ENCODE assay signal across 18 mouse cellular contexts in the genomic region with DNA sequence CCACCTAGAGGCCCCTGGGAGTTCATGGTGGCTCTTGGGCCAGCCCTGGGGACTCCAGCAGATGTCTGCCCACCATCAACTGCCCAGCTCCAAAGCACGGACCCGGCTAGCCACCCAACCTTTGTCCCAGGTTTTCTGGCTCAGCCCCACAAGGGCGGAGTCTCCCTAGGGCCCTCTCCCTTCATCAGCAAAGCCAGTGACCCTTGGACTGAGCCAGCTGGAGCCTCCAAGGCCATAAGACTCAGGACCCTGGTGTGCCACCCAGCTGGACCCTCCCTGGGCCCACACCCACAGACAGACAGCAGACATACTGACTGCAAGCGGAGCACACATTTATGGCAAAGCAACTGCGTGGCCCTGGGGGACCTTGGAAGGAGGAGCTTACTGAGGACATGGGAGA. TPM values are rescaled to one million over a fixed set of nuclear protein-coding genes. Genes with fewer than 3 reads are reported as not detected.
DNase-seq lines count a peak whose midpoint lies in the region; ATAC-seq and TF ChIP-seq lines count a peak whose summit lies in the region.
"Had no signal": no experiment of that assay in that cellular context is flagged by ENCODE, and none has a peak within 500 bp of the region (broad histone marks: within the 10 kb centered on the region; RNA-seq: fewer than 3 reads in every experiment).

No protein-coding gene starts in this region.

- peak overlapping the region; percentile 26; the same call in 1 of the 2 replicates for H3K4me3 ChIP-seq in E14TG2a.4 (replicated peaks; ENCODE audit: low read length)
- H3K4me3 ChIP-seq in intestine, embryonic 15.5 days (replicated peaks) = 0 out of 2 replicates have a peak overlapping the region, but pooled peaks have one; percentile 9
- peak overlapping the region; percentile 50 for H3K4me3 ChIP-seq in kidney, embryonic 15.5 days (replicated peaks)
- peak overlapping the region; percentile 18; the same call in 1 of the 2 replicates for H3K4me3 ChIP-seq in liver, embryonic 13.5 days (replicated peaks)
- H3K4me3 ChIP-seq: limb, embryonic 15.5 days had no signal

- H3K9ac ChIP-seq in intestine, embryonic 15.5 days = no peak overlapping the region
- no peak overlapping the region for H3K9ac ChIP-seq in kidney, embryonic 15.5 days
- H3K9ac ChIP-seq in liver, embryonic 13.5 days = no peak overlapping the region
- H3K9ac ChIP-seq: forebrain, postnatal 0 days; limb, embryonic 15.5 days had no signal

- DNase-seq in liver, embryonic 13.5 days = no peak
- no peak for DNase-seq in thymus, postnatal 0 days (ENCODE audit: low spot score)
- no peak for DNase-seq in adrenal gland, postnatal 4 days (ENCODE audit: low spot score in 2 of 2)
- DNase-seq: adrenal gland, postnatal 25 days; cerebellum, adult 9-11 months; embryo, embryonic 11 days; forebrain, postnatal 0 days; gastrocnemius, postnatal 25 days; midbrain, embryonic 14.5 days had no signal

- TF ChIP-seq CTCF in E14TG2a.4 (conservative IDR thresholded peaks at IDR 0.05; ENCODE audit: low read length) = no peak

- peaks cover 100% of the 10 kb centered on the region for H3K27me3 ChIP-seq in E14TG2a.4 (ENCODE audit: insufficient read depth, low read length)
- H3K27me3 ChIP-seq in intestine, embryonic 15.5 days (replicated peaks) = peaks cover 97% of the 10 kb centered on the region
- peaks cover 100% of the 10 kb centered on the region for H3K27me3 ChIP-seq in kidney, embryonic 15.5 days
- H3K27me3 ChIP-seq in liver, embryonic 13.5 days = peaks cover 100% of the 10 kb centered on the region

- WGBS in intestine, embryonic 15.5 days = 45% methylated on average over 5 of the region's 5 CpGs
- 57% methylated on average over 5 of the region's 5 CpGs for WGBS in kidney, embryonic 15.5 days
- WGBS in liver, embryonic 13.5 days (ENCODE audit: insufficient replicate concordance) = 56% methylated on average over 5 of the region's 5 CpGs

- 0 out of 2 replicates have a peak, but pooled peaks cover 4% of the 10 kb centered on the region for H3K9me3 ChIP-seq in E14TG2a.4 (ENCODE audit: low read length)
- H3K9me3 ChIP-seq in intestine, embryonic 15.5 days = no peaks in the 10 kb centered on the region
- H3K9me3 ChIP-seq in kidney, embryonic 15.5 days (replicated peaks) = no peaks in the 10 kb centered on the region
- no peaks in the 10 kb centered on the region for H3K9me3 ChIP-seq in liver, embryonic 13.5 days (replicated peaks)
- H3K9me3 ChIP-seq: limb, embryonic 15.5 days had no signal

- H3K4me1 ChIP-seq in E14TG2a.4 (replicated peaks; ENCODE audit: low read depth, low read length) = peaks cover 85% of the 10 kb centered on the region
- peaks cover 58% of the 10 kb centered on the region for H3K4me1 ChIP-seq in intestine, embryonic 15.5 days (replicated peaks)
- peaks cover 84% of the 10 kb centered on the region for H3K4me1 ChIP-seq in kidney, embryonic 15.5 days
- peaks cover 42% of the 10 kb centered on the region for H3K4me1 ChIP-seq in liver, embryonic 13.5 days (replicated peaks)

- H3K4me2 ChIP-seq in intestine, embryonic 15.5 days (replicated peaks) = peak overlapping the region; percentile 92
- H3K4me2 ChIP-seq in kidney, embryonic 15.5 days = peak overlapping the region; percentile 87
- H3K4me2 ChIP-seq in liver, embryonic 13.5 days = peak overlapping the region; percentile 34
- H3K4me2 ChIP-seq: heart, embryonic 11.5 days; limb, embryonic 15.5 days had no signal

- H3K36me3 ChIP-seq in E14TG2a.4 (ENCODE audit: insufficient read depth, low read length) = 0 out of 2 replicates have a peak, but pooled peaks cover 3% of the 10 kb centered on the region
- no peaks in the 10 kb centered on the region for H3K36me3 ChIP-seq in intestine, embryonic 15.5 days
- H3K36me3 ChIP-seq in kidney, embryonic 15.5 days = peaks cover 3% of the 10 kb centered on the region; the same call in 1 of the 2 replicates
- no peaks in the 10 kb centered on the region for H3K36me3 ChIP-seq in liver, embryonic 13.5 days
- H3K36me3 ChIP-seq: limb, embryonic 15.5 days had no signal

- H3K27ac ChIP-seq in intestine, embryonic 15.5 days = no peak overlapping the region
- H3K27ac ChIP-seq in kidney, embryonic 15.5 days = 0 out of 2 replicates have a peak overlapping the region, but pooled peaks have one; percentile 95
- H3K27ac ChIP-seq in liver, embryonic 13.5 days = no peak overlapping the region
- H3K27ac ChIP-seq: hindbrain, postnatal 0 days; limb, embryonic 15.5 days had no signal

- peak; percentile 13; the same call in 1 of the 2 replicates for ATAC-seq in intestine, embryonic 15.5 days
- no peak for ATAC-seq in kidney, embryonic 15.5 days (replicated peaks; ENCODE audit: low FRiP score)
- ATAC-seq in liver, embryonic 13.5 days (ENCODE audit: low read depth) = 0 out of 2 replicates have a peak, but pooled peaks have one; percentile 6
- ATAC-seq in erythroid progenitor cell, adult 5-6 weeks (replicated peaks; ENCODE audit: low FRiP score, poor library complexity, severe bottlenecking) = no peak
- no peak for ATAC-seq in activated CD4-positive, CD25-positive, alpha-beta regulatory T cell, adult 4 months
- ATAC-seq: forebrain, postnatal 0 days; hindbrain, postnatal 0 days had no signal

RNA-seq across cellular contexts. Expression of a gene that starts 13.1 kb away (rescaled TPM):
- polyA plus RNA-seq in intestine, embryonic 15.5 days (2015; fragmentation: Nextera tagmentation; extraction: Ambion mirVana) = 1.4 and 1.5 TPM in 2 replicates
- 1.5 and 2.4 TPM in 2 replicates for polyA plus RNA-seq in kidney, embryonic 15.5 days (2015; fragmentation: Nextera tagmentation; extraction: Ambion mirVana)
- polyA plus RNA-seq in liver, embryonic 13.5 days (2015; fragmentation: Nextera tagmentation; extraction: Ambion mirVana) = 0.37 and 0.48 TPM in 2 replicates
- total RNA-seq in erythroid progenitor cell, adult 5-6 weeks (2015; ENCODE audit: low replicate concordance) = not detected in 2 replicates
- 2.0 TPM in 1 of 2 replicates, not detected in the other for total RNA-seq in erythroid progenitor cell, adult 5-6 weeks (2017; ENCODE audit: low replicate concordance)
- polyA plus RNA-seq in thymus, postnatal 0 days (2015; fragmentation: Nextera tagmentation; extraction: Ambion mirVana) = 37.7 and 44.1 TPM in 2 replicates
- polyA plus RNA-seq in activated CD4-positive, CD25-positive, alpha-beta regulatory T cell, adult 4 months (2017; shearing (Covaris generic)) = 100 to 1,000 TPM; 132 to 150 TPM
- 1 to 10 TPM; 1.2 to 1.4 TPM for total RNA-seq in adrenal gland, postnatal 4 days (2021)

RNA-seq across cellular contexts. Expression of a gene that starts 23.4 kb away (rescaled TPM):
- polyA plus RNA-seq in intestine, embryonic 15.5 days (2015; fragmentation: Nextera tagmentation; extraction: Ambion mirVana) = 29.2 and 30.8 TPM in 2 replicates
- 25.5 and 28.1 TPM in 2 replicates for polyA plus RNA-seq in kidney, embryonic 15.5 days (2015; fragmentation: Nextera tagmentation; extraction: Ambion mirVana)
- 1.8 and 2.1 TPM in 2 replicates for polyA plus RNA-seq in liver, embryonic 13.5 days (2015; fragmentation: Nextera tagmentation; extraction: Ambion mirVana)
- total RNA-seq in erythroid progenitor cell, adult 5-6 weeks (2015; ENCODE audit: low replicate concordance) = 0.72 TPM in 1 of 2 replicates, not detected in the other
- not detected in 2 replicates for total RNA-seq in erythroid progenitor cell, adult 5-6 weeks (2017; ENCODE audit: low replicate concordance)
- 3.2 and 3.6 TPM in 2 replicates for polyA plus RNA-seq in thymus, postnatal 0 days (2015; fragmentation: Nextera tagmentation; extraction: Ambion mirVana)
- 1 to 10 TPM; 6.9 to 8.3 TPM for polyA plus RNA-seq in activated CD4-positive, CD25-positive, alpha-beta regulatory T cell, adult 4 months (2017; shearing (Covaris generic))
- 1 to 10 TPM; 1.0 to 5.1 TPM for total RNA-seq in adrenal gland, postnatal 4 days (2021)
- polyA plus RNA-seq: midbrain, embryonic 14.5 days had no signal

RNA-seq across cellular contexts. Expression of a gene that starts 29.9 kb away (rescaled TPM):
- polyA plus RNA-seq in intestine, embryonic 15.5 days (2015; fragmentation: Nextera tagmentation; extraction: Ambion mirVana) = 0.30 and 0.42 TPM in 2 replicates
- polyA plus RNA-seq in kidney, embryonic 15.5 days (2015; fragmentation: Nextera tagmentation; extraction: Ambion mirVana) = 0.08 and 0.17 TPM in 2 replicates
- 0.06 TPM in 1 of 2 replicates, not detected in the other for polyA plus RNA-seq in liver, embryonic 13.5 days (2015; fragmentation: Nextera tagmentation; extraction: Ambion mirVana)
- not detected in 2 replicates for total RNA-seq in erythroid progenitor cell, adult 5-6 weeks (2015; ENCODE audit: low replicate concordance)
- total RNA-seq in erythroid progenitor cell, adult 5-6 weeks (2017; ENCODE audit: low replicate concordance) = not detected in 2 replicates
- polyA plus RNA-seq in thymus, postnatal 0 days (2015; fragmentation: Nextera tagmentation; extraction: Ambion mirVana) = 0.21 TPM in 1 of 2 replicates, not detected in the other
- polyA plus RNA-seq in activated CD4-positive, CD25-positive, alpha-beta regulatory T cell, adult 4 months (2017; shearing (Covaris generic)) = not detected
- not detected for total RNA-seq in adrenal gland, postnatal 4 days (2021)
- total RNA-seq: adrenal gland, postnatal 25 days; forebrain, postnatal 0 days; gastrocnemius, postnatal 25 days; heart, postnatal 25 days; hindbrain, postnatal 0 days had no signal
- polyA plus RNA-seq: forebrain, postnatal 0 days; hindbrain, postnatal 0 days; midbrain, embryonic 14.5 days had no signal

RNA-seq across cellular contexts. Expression of a gene that starts 49.1 kb away (rescaled TPM):
- 57.8 and 60.0 TPM in 2 replicates for polyA plus RNA-seq in intestine, embryonic 15.5 days (2015; fragmentation: Nextera tagmentation; extraction: Ambion mirVana)
- 65.6 and 71.7 TPM in 2 replicates for polyA plus RNA-seq in kidney, embryonic 15.5 days (2015; fragmentation: Nextera tagmentation; extraction: Ambion mirVana)
- 24.8 and 25.2 TPM in 2 replicates for polyA plus RNA-seq in liver, embryonic 13.5 days (2015; fragmentation: Nextera tagmentation; extraction: Ambion mirVana)
- 15.1 and 30.2 TPM in 2 replicates for total RNA-seq in erythroid progenitor cell, adult 5-6 weeks (2015; ENCODE audit: low replicate concordance)
- total RNA-seq in erythroid progenitor cell, adult 5-6 weeks (2017; ENCODE audit: low replicate concordance) = 3.7 and 3.9 TPM in 2 replicates
- 65.1 and 98.8 TPM in 2 replicates for polyA plus RNA-seq in thymus, postnatal 0 days (2015; fragmentation: Nextera tagmentation; extraction: Ambion mirVana)
- polyA plus RNA-seq in activated CD4-positive, CD25-positive, alpha-beta regulatory T cell, adult 4 months (2017; shearing (Covaris generic)) = 100 to 1,000 TPM; 134 to 172 TPM
- 10 to 100 TPM; 39.1 to 44.4 TPM for total RNA-seq in adrenal gland, postnatal 4 days (2021)

RNA-seq across cellular contexts. Expression of a gene that starts 56.5 kb away (rescaled TPM):
- polyA plus RNA-seq in intestine, embryonic 15.5 days (2015; fragmentation: Nextera tagmentation; extraction: Ambion mirVana) = 11.0 and 12.9 TPM in 2 replicates
- polyA plus RNA-seq in kidney, embryonic 15.5 days (2015; fragmentation: Nextera tagmentation; extraction: Ambion mirVana) = 19.8 and 20.9 TPM in 2 replicates
- polyA plus RNA-seq in liver, embryonic 13.5 days (2015; fragmentation: Nextera tagmentation; extraction: Ambion mirVana) = 4.9 and 5.1 TPM in 2 replicates
- 1.7 and 2.9 TPM in 2 replicates for total RNA-seq in erythroid progenitor cell, adult 5-6 weeks (2015; ENCODE audit: low replicate concordance)
- 3.5 and 5.3 TPM in 2 replicates for total RNA-seq in erythroid progenitor cell, adult 5-6 weeks (2017; ENCODE audit: low replicate concordance)
- 3.4 and 3.9 TPM in 2 replicates for polyA plus RNA-seq in thymus, postnatal 0 days (2015; fragmentation: Nextera tagmentation; extraction: Ambion mirVana)
- 1 to 10 TPM; 1.3 to 2.6 TPM for polyA plus RNA-seq in activated CD4-positive, CD25-positive, alpha-beta regulatory T cell, adult 4 months (2017; shearing (Covaris generic))
- total RNA-seq in adrenal gland, postnatal 4 days (2021) = 10 to 100 TPM; 26.2 to 32.1 TPM

Comparison
In these comparisons a context has a peak if more than half of its experiments do, and no peak if none do; other contexts are left out.
1. ATAC-seq: peak in intestine, embryonic 15.5 days (single experiment) and liver, embryonic 13.5 days (single experiment); none in kidney, embryonic 15.5 days (single experiment), erythroid progenitor cell, adult 5-6 weeks (single experiment) and activated CD4-positive, CD25-positive, alpha-beta regulatory T cell, adult 4 months (single experiment).
2. H3K4me2 ChIP-seq: peak in every context shown above with its lines; median percentile 92 in intestine, embryonic 15.5 days; 87 in kidney, embryonic 15.5 days; 34 in liver, embryonic 13.5 days.
3. RNA of a gene that starts 13.1 kb away (polyA plus RNA-seq): 132 to 150 TPM in activated CD4-positive, CD25-positive, alpha-beta regulatory T cell, adult 4 months and 37.7 to 44.1 TPM in thymus, postnatal 0 days; 1.5 to 2.4 TPM in kidney, embryonic 15.5 days, 1.4 to 1.5 TPM in intestine, embryonic 15.5 days and 0.37 to 0.48 TPM in liver, embryonic 13.5 days; every median in the first group is over 10 times any median in the second.
4. Peak in every context shown above with its lines, with median percentiles within 50 percentile points of each other: H3K4me3 ChIP-seq.